Mouse (Mus musculus) myocyte (in vitro differentiated cells): ENCODE results near the gene Galr3.
A peak's percentile ranks its signal among the peaks of the same experiment; 100 is the strongest.

Experiments used
- MAX ChIP-seq: IDR thresholded peaks from one replicate; pipeline ENCODE4 v1.6.1; 2011; ENCODE audit warnings: low read depth, mild to moderate bottlenecking, control low read depth
- MYOD1 ChIP-seq, 3 experiments: IDR thresholded peaks; one replicate each; pipeline ENCODE4 v1.6.1; 2011; ENCODE audit warnings: control low read depth in 2 of 3, low read depth in 2 of 3, mild to moderate bottlenecking in 2 of 3, moderate library complexity in 1 of 3; ENCODE audit not compliant: insufficient read length in 2 of 3, control insufficient read depth in 1 of 3
- POLR2A ChIP-seq: IDR thresholded peaks from one replicate; pipeline ENCODE4 v1.6.1; 2011; ENCODE audit warnings: low read depth, mild to moderate bottlenecking, control low read depth, moderate library complexity; ENCODE audit not compliant: insufficient read length
- POLR2AphosphoS2 ChIP-seq: IDR thresholded peaks from one replicate; pipeline ENCODE4 v1.6.1; 2011; ENCODE audit warnings: low read depth, control low read depth; ENCODE audit not compliant: insufficient read length
- REST ChIP-seq: IDR thresholded peaks from one replicate; pipeline ENCODE4 v1.6.1; 2011; ENCODE audit warnings: mild to moderate bottlenecking, control low read depth, moderate library complexity; ENCODE audit not compliant: insufficient read depth, insufficient read length
- TCF12 ChIP-seq: IDR thresholded peaks from one replicate; pipeline ENCODE4 v1.6.1; 2011; ENCODE audit warnings: mild to moderate bottlenecking, control low read depth; ENCODE audit not compliant: poor library complexity, insufficient read depth, severe bottlenecking
- USF1 ChIP-seq: IDR thresholded peaks from one replicate; pipeline ENCODE4 v1.6.1; 2011; ENCODE audit warnings: low read depth, mild to moderate bottlenecking, control low read depth, moderate library complexity

DNA sequence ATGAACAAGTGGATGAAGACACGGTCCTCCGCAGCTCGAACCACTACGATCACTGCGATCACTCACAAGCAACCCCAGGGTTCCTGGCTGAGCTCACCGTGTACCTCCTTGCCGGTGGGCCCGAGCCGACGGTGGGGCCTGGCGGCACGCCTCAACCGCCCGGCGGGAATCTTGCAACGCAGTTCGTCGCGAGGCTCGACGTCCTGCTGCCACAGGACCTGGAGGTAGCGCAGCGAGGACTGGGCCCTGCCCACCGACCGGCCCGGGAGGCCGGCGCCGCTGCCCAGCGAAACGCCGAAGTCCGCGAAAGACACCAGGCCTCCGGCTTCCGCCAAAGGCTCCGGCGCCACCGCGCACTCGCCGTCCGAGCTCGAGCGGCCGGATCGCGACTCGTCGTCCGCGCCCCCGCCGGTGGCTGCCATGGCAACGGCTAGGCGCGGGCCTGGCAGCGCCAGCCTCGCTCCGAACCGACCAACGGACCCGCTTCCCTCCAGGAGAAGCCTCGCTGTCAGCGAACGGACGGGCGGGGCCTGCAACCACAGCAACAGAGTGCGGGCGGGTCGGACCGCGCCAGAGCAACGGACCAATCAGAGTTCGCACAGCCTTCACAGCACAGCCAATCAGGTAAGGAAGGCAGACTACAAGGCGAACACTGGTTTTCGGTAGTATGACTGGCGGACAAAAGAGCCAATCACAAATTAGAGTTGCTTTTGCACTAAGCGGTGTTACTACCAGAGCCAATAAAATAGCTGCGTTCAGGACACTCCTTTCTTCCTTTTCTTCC is 20.9 kb downstream of the Galr3 start, which contains the start of gene Ankrd54:
- TF ChIP-seq USF1 (no peak), POLR2A (peak; percentile 98), REST (no peak), POLR2AphosphoS2 (peak; percentile 96), MAX (no peak), TCF12 (no peak), MYOD1 (IDR thresholded peaks at IDR 0.05; ENCODE audit: control insufficient read depth in 1 of 3, insufficient read length in 2 of 3, low read depth in 2 of 3) (no peak)
